Mouse (Mus musculus) lung, embryonic 14.5 days (tissue): ENCODE results near the gene Asna1. TPM values are rescaled to one million over a fixed set of nuclear protein-coding genes. Genes with fewer than 3 reads are reported as not detected.

Source experiments
- ATAC-seq: fragments of 200-750 bp; cut with Nextera tagmentation; 2 replicates; pipeline ENCODE4 v1.8.0; 2017; ENCODE audit warnings: mild to moderate bottlenecking, moderate TSS enrichment, moderate library complexity; ENCODE audit not compliant: insufficient read depth
- DNase-seq: peaks from one replicate; pipeline ENCODE4 v3.0.0-alpha.2; 2015
- H3K27ac ChIP-seq: fragments of 300-500 bp; sonication (generic); 2 replicates; pipeline ENCODE4 v1.5.1; 2014; ENCODE audit warnings: low read depth, mild to moderate bottlenecking, moderate library complexity
- H3K27me3 ChIP-seq: fragments of 300-500 bp; sonication (generic); 2 replicates; pipeline ENCODE4 v1.6.1; 2014; ENCODE audit warnings: low read length, control low read depth; ENCODE audit not compliant: insufficient read depth
- H3K36me3 ChIP-seq: fragments of 300-500 bp; sonication (generic); 2 replicates; pipeline ENCODE4 v1.6.1; 2014; ENCODE audit warnings: control low read depth; ENCODE audit not compliant: insufficient read depth
- H3K4me1 ChIP-seq: fragments of 300-500 bp; sonication (generic); 2 replicates; pipeline ENCODE4 v1.6.1; 2014; ENCODE audit warnings: antibody characterized with exemption, control low read depth; ENCODE audit not compliant: insufficient read depth
- H3K4me2 ChIP-seq: fragments of 300-500 bp; sonication (generic); 2 replicates; pipeline ENCODE4 v1.6.1; 2014; ENCODE audit warnings: mild to moderate bottlenecking
- H3K4me3 ChIP-seq: fragments of 300-500 bp; sonication (generic); 2 replicates; pipeline ENCODE4 v1.5.1; 2014; ENCODE audit warnings: low read depth, low read length
- H3K9ac ChIP-seq: fragments of 300-500 bp; sonication (generic); 2 replicates; pipeline ENCODE4 v1.6.1; 2014
- H3K9me3 ChIP-seq: fragments of 300-500 bp; sonication (generic); 2 replicates; pipeline ENCODE4 v1.6.1; 2016; ENCODE audit warnings: low read depth, low read length, control low read depth
- CTCF ChIP-seq: IDR thresholded peaks from 2 replicates; pipeline ENCODE4 v1.5.1; 2016; ENCODE audit warnings: antibody characterized with exemption, low read depth
- WGBS: fragments of 180-500 bp; shearing (Covaris S2); extraction: QIAGEN DNeasy Blood & Tissue Kit; methylation state at CpG from one replicate; pipeline ENCODE4 v1.1.7; 2014; 5-methylcytosine and 5-hydroxymethylcytosine counted together
- polyA plus RNA-seq: library from polyadenylated mRNA; unstranded; fragments of >200 nt; fragmentation: Nextera tagmentation; extraction: Ambion mirVana; gene quantifications from 2 replicates; pipeline ENCODE4 v1.2.1, GENCODE M21; 2014

Gene Asna1
- polyA plus RNA-seq, 1 experiment from 2014 or later: 98.0 TPM

GRCm38 (mm10) chr8:85071041-85071440 is 46.0 kb upstream of the Asna1 start:
- ATAC-seq (no peak), DNase-seq (peak; percentile 19)
- no peak for TF ChIP-seq CTCF
- no peaks in the 10 kb centered on the region for H3K9me3 ChIP-seq
- H3K36me3 ChIP-seq: peaks cover 30% of the 10 kb centered on the region
- peak overlapping the region; percentile 71 for H3K4me3 ChIP-seq
- no peaks in the 10 kb centered on the region for H3K27me3 ChIP-seq
- H3K27ac ChIP-seq: peak overlapping the region; percentile 95
- no peak overlapping the region for H3K9ac ChIP-seq
- 77% methylated on average over 5 of the region's 5 CpGs for WGBS
- H3K4me2 ChIP-seq: peak overlapping the region; percentile 81
- H3K4me1 ChIP-seq: peaks cover 6% of the 10 kb centered on the region; the same call in 1 of the 2 replicates

DNA sequence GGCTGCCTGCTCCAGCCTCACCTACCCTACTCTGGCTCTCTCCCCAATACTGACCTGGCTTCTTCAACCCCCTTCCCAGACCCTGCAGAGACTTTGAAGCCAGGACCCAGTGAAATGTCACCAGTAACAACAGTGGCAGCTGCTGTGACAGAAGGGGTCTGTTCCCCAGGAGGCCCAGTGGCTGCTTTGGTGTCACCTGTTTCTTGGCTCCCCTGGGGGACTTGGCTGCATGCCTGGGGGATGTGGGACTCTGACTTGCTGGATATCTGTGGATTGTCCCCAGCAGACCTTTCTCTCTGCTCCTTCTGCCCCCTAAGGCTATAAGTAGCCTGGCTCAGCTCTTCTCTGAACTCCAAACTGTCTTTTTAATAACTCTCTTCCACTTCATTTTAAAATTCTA is 42.9 kb upstream of the Asna1 start, which contains the start of gene Gm5741:
TSS of gene Gm5741 (minus strand) at position 1 of the 400 bp plus-strand sequence.
- no peak for DNase-seq
- no peak for TF ChIP-seq CTCF
- Histone ChIP-seq H3K4me1 (peaks cover 6% of the 10 kb centered on the region; the same call in 1 of the 2 replicates), H3K27me3 (no peaks in the 10 kb centered on the region), H3K4me3 (no peak within 1 kb of the TSS), H3K4me2 (no peak within 1 kb of the TSS), H3K9me3 (no peaks in the 10 kb centered on the region), H3K36me3 (peaks cover 3% of the 10 kb centered on the region; the same call in 1 of the 2 replicates), H3K9ac (no peak within 1 kb of the TSS), H3K27ac (no peak within 1 kb of the TSS)
- ATAC-seq: no peak

GRCm38 (mm10) chr8:85067155-85067554 is 42.1 kb upstream of the Asna1 start:
- Histone ChIP-seq H3K9me3 (no peaks in the 10 kb centered on the region), H3K4me3 (no peak overlapping the region), H3K9ac (no peak overlapping the region), H3K36me3 (peaks cover 3% of the 10 kb centered on the region; the same call in 1 of the 2 replicates), H3K27me3 (no peaks in the 10 kb centered on the region), H3K4me2 (no peak overlapping the region), H3K27ac (no peak overlapping the region), H3K4me1 (peaks cover under 1% of the 10 kb centered on the region; the same call in 1 of the 2 replicates)
- no peak for DNase-seq
- TF ChIP-seq CTCF: no peak
- no peak for ATAC-seq
- 100% methylated on average over 2 of the region's 2 CpGs for WGBS

- Histone ChIP-seq H3K4me2 (no peak overlapping the region), H3K9me3 (no peaks in the 10 kb centered on the region), H3K36me3 (peaks cover 3% of the 10 kb centered on the region; the same call in 1 of the 2 replicates), H3K27ac (no peak overlapping the region), H3K4me3 (no peak overlapping the region), H3K4me1 (no peaks in the 10 kb centered on the region; the same call in 1 of the 2 replicates), H3K9ac (no peak overlapping the region), H3K27me3 (no peaks in the 10 kb centered on the region)
- WGBS: 20% methylated on average over 2 of the region's 2 CpGs
- TF ChIP-seq CTCF: no peak
- ATAC-seq (no peak), DNase-seq (no peak)
Measured at GRCm38 (mm10) chr8:85065213-85065612, 40.1 kb upstream of the Asna1 start.

DNA sequence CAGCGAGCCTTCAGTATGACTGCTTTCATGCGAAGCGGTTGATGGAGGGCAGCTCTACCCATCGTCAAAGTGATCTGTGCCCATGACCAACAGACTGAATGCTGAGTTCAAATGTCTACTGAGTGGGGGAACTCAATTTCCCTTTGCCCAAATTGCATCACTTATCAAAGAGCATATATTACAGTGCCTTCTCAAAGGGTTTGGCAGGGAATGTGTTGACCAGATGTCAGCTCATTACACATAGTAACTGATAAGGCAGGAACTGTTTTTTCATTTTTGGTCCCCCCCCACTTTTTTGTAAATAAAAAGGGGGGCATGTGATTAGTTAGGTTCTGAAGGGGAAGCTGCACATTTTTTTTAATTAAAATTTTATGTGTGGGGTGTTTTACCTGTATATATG is 37.5 kb upstream of the Asna1 start:
- Histone ChIP-seq H3K4me1 (no peaks in the 10 kb centered on the region; the same call in 1 of the 2 replicates), H3K4me3 (no peak overlapping the region), H3K27me3 (no peaks in the 10 kb centered on the region), H3K9me3 (no peaks in the 10 kb centered on the region), H3K9ac (no peak overlapping the region), H3K36me3 (peaks cover 8% of the 10 kb centered on the region; the same call in 1 of the 2 replicates), H3K4me2 (no peak overlapping the region), H3K27ac (no peak overlapping the region)
- no peak for ATAC-seq
- TF ChIP-seq CTCF: no peak
- 93% methylated on average over 4 of the region's 4 CpGs for WGBS
- no peak for DNase-seq

DNA sequence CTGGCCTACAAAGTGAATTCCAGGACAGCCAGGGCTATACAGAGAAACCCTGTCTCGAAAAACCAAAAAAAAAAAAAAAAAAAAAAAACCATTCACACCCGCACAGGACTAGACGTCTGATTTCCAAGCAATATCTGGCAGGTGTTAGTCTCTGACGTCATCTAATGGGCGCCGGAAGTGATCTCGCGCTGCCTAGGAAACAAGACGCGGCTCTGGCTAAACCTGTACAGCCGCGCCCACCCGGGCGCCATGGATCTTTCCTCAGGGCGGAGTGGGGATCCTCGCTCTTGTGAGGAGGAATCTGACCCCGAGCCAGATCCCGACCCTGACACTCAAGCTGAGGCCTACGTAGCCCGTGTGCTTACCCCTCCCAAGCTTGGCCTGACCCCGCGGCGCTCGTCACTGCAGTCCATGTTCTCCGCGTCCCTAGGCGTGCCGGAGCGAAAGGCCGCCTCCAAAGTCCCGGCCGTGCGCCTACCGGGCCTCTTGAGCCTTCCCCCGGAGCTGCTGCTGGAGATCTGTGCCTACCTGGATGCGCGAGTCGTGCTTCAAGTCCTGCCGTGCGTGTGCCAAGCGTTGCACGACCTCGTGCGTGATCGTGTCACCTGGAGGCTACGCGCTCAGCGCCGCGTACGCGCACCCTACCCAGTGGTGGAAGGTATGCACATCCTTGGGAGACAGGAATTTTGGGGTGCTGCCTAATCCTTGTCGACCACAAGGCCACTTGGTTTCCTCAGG is 35.0 kb upstream of the Asna1 start, which contains the start of gene Fbxw9:
TSS of gene Fbxw9 (plus strand) at position 177 of the 738 bp plus-strand sequence.
- Histone ChIP-seq H3K4me1 (no peaks in the 10 kb centered on the region; the same call in 1 of the 2 replicates), H3K27me3 (no peaks in the 10 kb centered on the region), H3K36me3 (peaks cover 27% of the 10 kb centered on the region), H3K27ac (no peak within 1 kb of the TSS), H3K4me2 (peak within 1 kb of the TSS; percentile 96), H3K9ac (peak within 1 kb of the TSS; percentile 68), H3K9me3 (no peaks in the 10 kb centered on the region), H3K4me3 (peak within 1 kb of the TSS; percentile 77)
- ATAC-seq (peak; percentile 92), DNase-seq (peak; percentile 97)
- TF ChIP-seq CTCF: no peak
- WGBS: under 1% methylated on average over 52 of the region's 53 CpGs

DNA sequence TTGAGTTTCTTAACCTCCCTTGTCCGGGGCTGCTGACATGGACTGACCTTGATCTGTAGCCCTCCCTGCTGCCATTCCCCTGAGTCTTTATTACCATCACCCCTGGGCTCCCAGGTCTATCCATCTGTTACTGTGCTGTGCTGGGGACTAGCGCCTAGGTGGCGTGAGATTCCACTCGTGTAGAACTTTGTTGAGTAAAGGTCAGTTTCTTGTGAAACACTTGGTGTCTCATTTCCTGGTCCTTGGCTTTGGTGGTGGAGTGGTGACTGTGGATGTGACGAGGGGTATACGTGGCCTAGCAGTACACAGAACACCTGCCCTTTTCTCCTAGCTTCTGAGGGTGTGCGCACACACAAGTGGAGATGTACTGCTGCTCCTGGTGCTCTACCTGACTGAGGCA is 32.3 kb upstream of the Asna1 start:
- WGBS: 82% methylated on average over 7 of the region's 7 CpGs
- peaks cover 54% of the 10 kb centered on the region for H3K36me3 ChIP-seq
- ATAC-seq: no peak

More for the DNA sequence above, 32.3 kb upstream of the Asna1 start:
- TF ChIP-seq CTCF: no peak
- Histone ChIP-seq H3K4me2 (no peak overlapping the region), H3K4me1 (no peaks in the 10 kb centered on the region; the same call in 1 of the 2 replicates), H3K27me3 (no peaks in the 10 kb centered on the region), H3K9ac (no peak overlapping the region), H3K27ac (no peak overlapping the region), H3K9me3 (no peaks in the 10 kb centered on the region), H3K4me3 (no peak overlapping the region)
- no peak for DNase-seq
